Mouse (Mus musculus): Measurements from ENCODE around the gene Cldn8. TPM values are rescaled to one million over a fixed set of nuclear protein-coding genes. Genes with fewer than 3 reads are reported as not detected.

Cldn8 gene
- polyA plus RNA-seq (2017; shearing (Covaris generic)), result not detected

GRCm38 (mm10) chr16:88563045-88563913 lies at the start of gene Cldn8:
Gene Cldn8, minus strand, starts transcription at chr16:88563183.

GRCm38 (mm10) chr16:88611922-88612321 lies 48.9 kb upstream of the Cldn8 start, which contains the start of gene Krtap24-1:
Gene Krtap24-1, minus strand, starts transcription at chr16:88612279.

Other genes with a start within 250 kb of the Cldn8 start
- gene Cldn17, start 56.2 kb downstream of the Cldn8 start, polyA plus RNA-seq (2017; shearing (Covaris generic)), result not detected
- gene Krtap24-1, start 49.1 kb upstream of the Cldn8 start, polyA plus RNA-seq (2017; shearing (Covaris generic)), result not detected
- not detected for gene 2310079G19Rik, start 64.5 kb upstream of the Cldn8 start, polyA plus RNA-seq (2017; shearing (Covaris generic))
- not detected for gene Krtap26-1, start 84.6 kb upstream of the Cldn8 start, polyA plus RNA-seq (2017; shearing (Covaris generic))
- not detected for gene Krtap27-1, start 108.5 kb upstream of the Cldn8 start, polyA plus RNA-seq (2017; shearing (Covaris generic))
- gene 2310061N02Rik, start 144.8 kb upstream of the Cldn8 start, polyA plus RNA-seq (2017; shearing (Covaris generic)), result not detected
- gene Krtap13-1, start 165.7 kb upstream of the Cldn8 start, polyA plus RNA-seq (2017; shearing (Covaris generic)), result not detected
- not detected for gene Krtap13, start 188.5 kb upstream of the Cldn8 start, polyA plus RNA-seq (2017; shearing (Covaris generic))
- not detected for gene 2310034C09Rik, start 195.7 kb upstream of the Cldn8 start, polyA plus RNA-seq (2017; shearing (Covaris generic))
- gene 2310057N15Rik, start 211.0 kb upstream of the Cldn8 start, polyA plus RNA-seq (2017; shearing (Covaris generic)), result not detected
- not detected for gene Gm5965, start 214.7 kb upstream of the Cldn8 start, polyA plus RNA-seq (2017; shearing (Covaris generic))
- gene Gm20741, start 249.0 kb upstream of the Cldn8 start, polyA plus RNA-seq (2017; shearing (Covaris generic)), result not detected

Measured in effector memory CD4-positive, alpha-beta T cell, adult 7 months (primary cell).